Mouse (Mus musculus): ENCODE data around the gene Ugt3a2.

Gene Ugt3a2

DNA sequence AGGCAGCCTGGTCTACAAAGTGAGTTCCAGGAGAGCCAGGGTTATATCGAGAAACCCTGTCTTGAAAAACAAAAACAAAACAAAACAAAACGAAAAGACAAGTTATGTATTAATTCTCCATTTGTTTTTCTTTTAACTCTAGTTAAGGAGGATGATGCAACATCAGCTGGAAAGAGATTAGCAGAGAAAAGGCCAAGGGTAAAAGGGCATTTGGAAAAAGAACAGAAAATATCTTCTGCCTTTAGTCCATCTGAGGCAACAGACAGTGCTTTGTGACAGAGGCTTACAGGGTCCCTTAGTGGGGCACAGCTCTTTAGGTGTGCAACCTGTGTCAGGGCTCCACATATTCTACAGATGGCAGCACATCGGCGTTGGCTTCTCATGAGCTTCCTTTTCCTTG is at the start of gene Ugt3a2:
Gene Ugt3a2 (plus strand): TSS at position 210 of the 400 bp plus-strand sequence.
- no peak for DNase-seq (ENCODE audit: low read depth, low spot score)

DNA sequence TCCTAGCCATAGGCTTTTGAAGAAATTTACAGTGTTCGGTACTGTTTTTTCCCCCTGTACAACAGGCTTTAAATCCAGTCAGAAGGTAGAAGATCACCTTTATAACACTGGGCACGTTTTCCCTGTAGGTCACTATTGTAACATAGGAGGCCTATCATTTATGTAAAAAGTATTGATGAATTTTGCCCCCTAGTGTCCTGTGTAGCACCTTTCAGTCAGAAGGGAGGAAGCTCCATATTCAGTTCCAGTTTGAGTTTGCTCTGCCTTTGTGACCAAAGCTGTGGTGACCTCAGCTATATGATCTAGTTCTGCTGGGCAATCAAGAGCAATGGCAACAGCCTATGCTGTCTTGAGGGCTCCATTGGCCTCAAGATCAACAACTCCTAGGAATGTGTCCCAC is 45.7 kb upstream of the Ugt3a2 start:
- no peak for DNase-seq (ENCODE audit: low read depth, low spot score)

DNA sequence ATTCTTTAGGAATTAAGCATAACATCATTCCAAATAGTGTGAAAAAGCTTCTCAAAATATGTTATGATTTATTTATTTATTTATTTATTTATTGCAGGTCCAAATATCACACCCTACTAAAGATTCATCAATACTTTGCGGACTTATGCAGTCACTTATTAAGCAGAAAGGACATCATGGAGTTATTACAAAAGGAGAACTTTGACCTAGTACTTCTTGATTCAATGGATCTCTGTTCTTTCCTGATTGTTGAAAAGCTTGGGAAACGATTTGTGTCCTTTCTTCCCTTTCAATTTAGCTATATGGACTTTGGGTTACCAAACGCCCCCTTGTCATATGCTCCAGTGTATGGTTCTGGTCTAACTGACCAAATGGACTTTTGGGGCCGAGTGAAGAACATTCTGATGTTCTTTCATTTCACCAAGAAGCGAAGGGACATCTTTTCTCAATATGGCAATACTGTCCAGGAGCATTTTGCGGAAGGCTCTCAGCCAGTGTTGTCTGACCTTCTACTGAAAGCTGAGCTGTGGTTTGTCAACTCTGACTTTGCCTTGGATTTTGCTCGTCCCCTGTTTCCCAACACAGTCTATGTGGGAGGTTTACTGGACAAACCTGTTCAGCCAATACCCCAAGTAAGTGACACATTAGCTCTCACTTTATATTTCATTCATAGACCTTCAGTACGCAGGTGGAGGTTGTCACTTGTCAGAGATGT is 29.2 kb upstream of the Ugt3a2 start:
- DNase-seq (ENCODE audit: low read depth, low spot score) = no peak

DNA sequence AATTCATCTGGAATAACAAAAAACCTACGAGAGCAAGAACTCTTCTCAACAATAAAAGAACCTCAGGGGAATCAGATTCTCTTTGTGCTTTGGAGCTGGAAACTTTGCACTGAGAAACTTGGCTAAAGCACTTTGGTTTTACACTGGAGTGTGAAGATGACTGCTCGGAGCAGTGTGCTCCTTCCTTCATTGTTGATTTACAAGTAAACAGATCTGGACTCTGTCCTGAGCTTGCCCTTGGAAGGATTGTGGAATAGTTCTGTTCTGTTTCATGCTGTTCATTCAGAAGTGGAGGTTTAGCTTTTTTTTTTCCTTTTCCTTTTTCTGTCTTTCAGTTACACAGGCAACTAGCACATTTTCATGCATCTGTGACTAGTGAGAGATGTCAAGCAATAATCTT is 754 bp upstream of the Ugt3a2 start:
- DNase-seq (ENCODE audit: low read depth, low spot score) = no peak

DNA sequence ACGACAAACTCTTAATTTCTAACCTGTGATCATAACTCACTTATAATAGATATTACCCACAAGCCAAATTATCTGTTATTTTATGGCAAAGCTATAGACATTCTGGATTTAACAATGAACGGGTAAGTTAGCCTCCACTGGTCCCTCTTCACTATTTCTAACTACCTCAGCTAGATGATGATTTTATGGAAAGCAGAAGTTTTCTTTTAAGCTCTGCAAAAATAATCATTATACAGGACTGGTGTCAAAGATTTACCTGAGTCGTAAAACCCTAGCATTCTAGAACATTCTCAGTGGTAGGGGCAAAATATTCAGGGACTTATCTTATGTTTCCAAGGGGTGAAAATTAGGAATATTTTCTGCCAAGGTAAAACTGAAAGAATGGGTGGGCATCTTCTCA is 1.3 kb downstream of the Ugt3a2 start:
- DNase-seq (ENCODE audit: low read depth, low spot score) = no peak

DNA sequence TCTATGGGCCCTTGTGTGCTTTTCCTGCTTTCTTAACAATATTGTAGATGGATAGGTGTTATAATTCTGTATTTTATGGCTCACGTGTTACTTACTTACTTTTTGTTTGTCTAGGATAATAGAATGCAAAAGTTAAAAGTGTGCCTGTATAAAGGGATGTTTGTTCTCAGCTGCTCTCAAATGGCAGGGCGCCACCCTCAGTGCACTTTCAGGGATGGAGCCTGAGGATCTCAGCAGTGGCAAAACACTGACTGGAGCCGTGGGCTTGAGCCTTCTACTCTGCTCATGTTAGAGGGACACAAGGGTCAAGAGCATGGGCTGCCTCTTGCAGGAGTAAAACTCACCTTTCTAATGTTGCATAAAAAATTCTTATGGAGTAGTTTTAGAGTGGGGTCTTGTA is 1.7 kb downstream of the Ugt3a2 start:
- DNase-seq (ENCODE audit: low read depth, low spot score) = no peak

DNA sequence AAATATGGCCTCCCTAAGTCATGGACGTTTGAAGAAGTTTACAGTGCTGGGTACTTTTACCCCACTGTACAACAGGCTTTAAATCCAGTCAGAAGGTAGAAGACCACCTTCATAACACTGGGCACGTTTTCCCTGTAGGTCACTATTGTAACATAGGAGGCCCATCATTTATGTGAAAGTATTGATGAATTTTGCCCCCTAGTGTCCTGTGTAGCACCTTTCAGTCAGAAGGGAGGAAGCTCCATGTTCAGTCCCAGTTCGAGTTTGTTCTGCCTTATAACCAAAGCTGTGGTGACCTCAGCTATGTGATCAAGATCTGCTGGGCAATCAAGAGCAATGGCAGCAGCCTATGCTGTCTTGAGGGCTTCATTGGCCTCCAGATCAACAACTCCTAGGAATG is 13.4 kb downstream of the Ugt3a2 start:
- DNase-seq (ENCODE audit: low read depth, low spot score) = no peak

DNA sequence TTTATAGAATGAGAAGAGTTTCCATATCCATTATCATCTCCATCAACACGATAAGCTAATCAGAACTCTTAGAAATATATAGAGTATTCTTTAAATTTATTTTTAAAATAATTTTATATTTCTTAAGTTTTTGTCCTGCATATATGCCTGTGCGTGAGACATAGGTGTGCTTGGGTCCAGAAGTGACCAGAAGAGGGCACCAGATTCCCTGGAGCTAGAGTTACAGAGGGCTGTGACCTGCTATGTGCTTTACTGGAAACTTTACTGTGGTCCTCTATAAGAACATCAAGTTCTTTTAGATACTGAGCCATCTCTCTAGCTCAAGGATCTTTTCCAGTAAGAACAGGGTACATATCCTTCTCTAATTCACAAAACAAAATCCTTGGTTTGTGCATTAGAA is 27.5 kb downstream of the Ugt3a2 start:
- peak; percentile 64 for DNase-seq (ENCODE audit: low read depth, low spot score)

DNA sequence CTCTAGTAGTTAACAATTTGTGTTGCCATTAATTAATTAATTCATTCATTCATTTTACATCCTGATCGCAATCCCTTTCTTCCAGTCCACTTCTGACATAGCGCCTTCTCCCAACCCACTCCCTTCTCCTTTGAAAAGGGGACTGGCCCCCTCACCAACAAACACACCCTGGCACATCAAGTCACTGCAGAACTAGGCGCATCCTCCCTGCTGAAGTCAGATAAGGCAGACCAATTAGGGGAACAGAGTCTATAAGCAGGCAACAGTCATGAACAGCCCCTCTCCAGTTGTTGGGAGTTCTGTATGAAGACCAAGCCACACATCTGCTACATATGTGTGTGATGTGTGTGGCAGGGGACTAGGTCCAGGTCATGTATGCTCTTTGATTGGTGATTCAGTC is 33.4 kb downstream of the Ugt3a2 start:
- DNase-seq (ENCODE audit: low read depth, low spot score) = no peak

DNA sequence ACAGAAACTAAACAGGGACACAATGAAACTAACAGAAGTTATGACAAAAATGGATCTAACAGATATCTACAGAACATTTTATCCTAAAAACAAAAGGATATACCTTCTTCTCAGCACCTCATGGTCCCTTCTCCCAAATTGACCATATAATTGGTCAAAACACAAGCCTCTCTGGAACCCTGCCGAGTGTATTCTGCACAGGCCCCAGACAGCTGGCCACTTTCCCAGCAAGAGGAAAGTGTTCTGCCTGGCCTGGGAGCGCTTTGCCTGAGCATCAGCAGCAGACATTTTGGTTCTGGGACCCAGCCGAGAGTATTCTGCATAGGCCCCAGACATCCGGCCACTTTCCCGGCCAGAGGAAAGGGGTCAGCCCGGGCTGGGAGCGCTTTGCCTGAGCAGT is 40.9 kb downstream of the Ugt3a2 start:
- no peak for DNase-seq (ENCODE audit: low read depth, low spot score)

DNA sequence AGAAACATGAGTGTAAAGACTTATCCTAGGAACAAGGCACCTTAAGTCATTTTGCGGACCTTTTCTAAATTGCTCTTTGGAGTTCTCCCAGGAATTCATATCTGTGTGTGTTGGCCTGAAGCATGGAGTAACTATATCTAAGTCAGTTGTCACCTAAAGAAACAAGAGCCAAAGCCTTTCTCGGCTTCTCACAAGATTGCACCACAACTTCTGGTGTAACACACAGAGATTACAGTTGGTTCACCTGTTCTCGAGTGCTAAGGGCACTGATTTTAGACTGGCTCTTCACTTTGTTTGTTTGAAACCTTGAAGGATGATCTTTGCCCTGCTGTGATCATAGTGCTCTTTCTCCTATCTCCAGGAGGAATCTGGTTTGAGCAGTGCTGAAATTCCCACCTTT is 74.1 kb downstream of the Ugt3a2 start:
- no peak for DNase-seq (ENCODE audit: low read depth, low spot score)
